In genomic region chr9:56638226-56638905, GRCm38 (mm10) we compare ENCODE assay signal across 9 mouse cellular contexts.
A peak's percentile ranks its signal among the peaks of the same experiment; 100 is the strongest.
DNase-seq lines count a peak whose midpoint lies in the region; ATAC-seq and TF ChIP-seq lines count a peak whose summit lies in the region.
"Had no signal": no experiment of that assay in that cellular context is flagged by ENCODE, and none has a peak within 500 bp of the region (broad histone marks: within the 10 kb centered on the region; RNA-seq: fewer than 3 reads in every experiment).

No protein-coding gene starts in this region.

- H3K9me3 ChIP-seq in intestine, postnatal 0 days (ENCODE audit: control insufficient read depth), result no peaks in the 10 kb centered on the region
- no peaks in the 10 kb centered on the region for H3K9me3 ChIP-seq in intestine, embryonic 15.5 days
- no peaks in the 10 kb centered on the region for H3K9me3 ChIP-seq in ES-Bruce4 (replicated peaks; ENCODE audit: control insufficient read depth, insufficient read depth, low read length, poor library complexity, severe bottlenecking)
- H3K9me3 ChIP-seq in midbrain, postnatal 0 days (ENCODE audit: low read length), result no peaks in the 10 kb centered on the region
- H3K9me3 ChIP-seq in forebrain, embryonic 16.5 days (ENCODE audit: control insufficient read depth, low read length), result no peaks in the 10 kb centered on the region
- H3K9me3 ChIP-seq: limb, embryonic 15.5 days had no signal

- no peak overlapping the region for H3K4me3 ChIP-seq in intestine, postnatal 0 days (ENCODE audit: low read depth, low read length)
- H3K4me3 ChIP-seq in intestine, embryonic 15.5 days (replicated peaks), result no peak overlapping the region
- H3K4me3 ChIP-seq in ES-Bruce4 (ENCODE audit: low read depth, low read length), result peak overlapping the region; percentile 36; the same call in 1 of the 2 replicates
- no peak overlapping the region for H3K4me3 ChIP-seq in midbrain, postnatal 0 days (ENCODE audit: low read depth, low read length)
- H3K4me3 ChIP-seq in forebrain, embryonic 16.5 days (replicated peaks; ENCODE audit: low read length), result no peak overlapping the region

- no peaks in the 10 kb centered on the region for H3K4me1 ChIP-seq in intestine, postnatal 0 days (replicated peaks; ENCODE audit: control insufficient read depth, insufficient read depth, low read length)
- peaks cover 17% of the 10 kb centered on the region for H3K4me1 ChIP-seq in intestine, embryonic 15.5 days (replicated peaks)
- H3K4me1 ChIP-seq in ES-Bruce4 (ENCODE audit: control insufficient read depth, insufficient read depth, low read length), result no peaks in the 10 kb centered on the region
- H3K4me1 ChIP-seq in midbrain, postnatal 0 days (ENCODE audit: insufficient read depth, low read length), result peaks cover 4% of the 10 kb centered on the region; the same call in 1 of the 2 replicates
- peaks cover 36% of the 10 kb centered on the region for H3K4me1 ChIP-seq in forebrain, embryonic 16.5 days (replicated peaks; ENCODE audit: control insufficient read depth, insufficient read depth, low read length)

- TF ChIP-seq CTCF in intestine, postnatal 0 days (IDR thresholded peaks at IDR 0.05; ENCODE audit: low read depth), result peak; percentile 77
- peak; percentile 52 for TF ChIP-seq CTCF in ES-Bruce4 (IDR thresholded peaks at IDR 0.05; ENCODE audit: low read depth, low read length)
- peak; percentile 77 for TF ChIP-seq CTCF in midbrain, postnatal 0 days (IDR thresholded peaks at IDR 0.05)

- DNase-seq in c-Kit-positive CD71-positive TER-119-positive erythroid progenitor cells, embryonic 14.5 days (ENCODE audit: low spot score), result peak; percentile 3
- DNase-seq in midbrain, postnatal 0 days (ENCODE audit: low spot score), result peak; percentile 58
- DNase-seq in gastrocnemius, postnatal 4 days (ENCODE audit: low spot score in 2 of 2), result no peak
- DNase-seq in gastrocnemius, postnatal 14 days, result no peak

- H3K27ac ChIP-seq in intestine, postnatal 0 days (ENCODE audit: low read depth, low read length), result no peak overlapping the region
- H3K27ac ChIP-seq in intestine, embryonic 15.5 days, result no peak overlapping the region
- no peak overlapping the region for H3K27ac ChIP-seq in ES-Bruce4 (ENCODE audit: insufficient read depth, low read length)
- H3K27ac ChIP-seq in midbrain, postnatal 0 days (ENCODE audit: low read depth, low read length), result no peak overlapping the region
- no peak overlapping the region for H3K27ac ChIP-seq in forebrain, embryonic 16.5 days (ENCODE audit: low read length)
- H3K27ac ChIP-seq: limb, embryonic 15.5 days had no signal

- H3K4me2 ChIP-seq in intestine, postnatal 0 days (replicated peaks; ENCODE audit: low read depth), result no peak overlapping the region
- no peak overlapping the region for H3K4me2 ChIP-seq in intestine, embryonic 15.5 days (replicated peaks)
- H3K4me2 ChIP-seq in midbrain, postnatal 0 days (ENCODE audit: low read depth, low read length, poor library complexity, severe bottlenecking), result no peak overlapping the region
- H3K4me2 ChIP-seq in forebrain, embryonic 16.5 days (ENCODE audit: low read length), result no peak overlapping the region

- TF ChIP-seq EP300 in ES-Bruce4 (IDR thresholded peaks at IDR 0.05; ENCODE audit: insufficient read depth, low read depth, low read length), result no peak

- TF ChIP-seq POLR2A in ES-Bruce4 (IDR thresholded peaks at IDR 0.05; ENCODE audit: insufficient read depth, low read length), result no peak

- peaks cover 48% of the 10 kb centered on the region for H3K27me3 ChIP-seq in intestine, postnatal 0 days (replicated peaks; ENCODE audit: control insufficient read depth, insufficient read depth, low read length)
- H3K27me3 ChIP-seq in intestine, embryonic 15.5 days (replicated peaks), result peaks cover 46% of the 10 kb centered on the region
- peaks cover 5% of the 10 kb centered on the region for H3K27me3 ChIP-seq in ES-Bruce4 (ENCODE audit: control insufficient read depth, insufficient read depth, low read length, poor library complexity, severe bottlenecking)
- H3K27me3 ChIP-seq in midbrain, postnatal 0 days (ENCODE audit: insufficient read depth, low read length), result no peaks in the 10 kb centered on the region
- peaks cover 31% of the 10 kb centered on the region for H3K27me3 ChIP-seq in forebrain, embryonic 16.5 days (replicated peaks; ENCODE audit: control insufficient read depth, insufficient read depth, low read length)

- no peak for ATAC-seq in intestine, postnatal 0 days
- no peak for ATAC-seq in intestine, embryonic 15.5 days
- no peak for ATAC-seq in midbrain, postnatal 0 days (ENCODE audit: low FRiP score)
- ATAC-seq in forebrain, embryonic 16.5 days, result no peak

- H3K36me3 ChIP-seq in intestine, postnatal 0 days (ENCODE audit: control insufficient read depth, insufficient read depth), result no peaks in the 10 kb centered on the region
- no peaks in the 10 kb centered on the region for H3K36me3 ChIP-seq in intestine, embryonic 15.5 days
- H3K36me3 ChIP-seq in ES-Bruce4 (ENCODE audit: control insufficient read depth, insufficient read depth, low read length, poor library complexity, severe bottlenecking), result no peaks in the 10 kb centered on the region
- no peaks in the 10 kb centered on the region for H3K36me3 ChIP-seq in midbrain, postnatal 0 days (ENCODE audit: insufficient read depth, low read length)
- no peaks in the 10 kb centered on the region for H3K36me3 ChIP-seq in forebrain, embryonic 16.5 days (ENCODE audit: control insufficient read depth, insufficient read depth)
- H3K36me3 ChIP-seq: limb, embryonic 15.5 days had no signal

- WGBS in intestine, postnatal 0 days, result 57% methylated on average over 8 of the region's 8 CpGs
- 58% methylated on average over 8 of the region's 8 CpGs for WGBS in intestine, embryonic 15.5 days
- 62% methylated on average over 8 of the region's 8 CpGs for WGBS in midbrain, postnatal 0 days
- WGBS in forebrain, embryonic 16.5 days, result 52% methylated on average over 8 of the region's 8 CpGs

- no peak overlapping the region for H3K9ac ChIP-seq in intestine, postnatal 0 days (ENCODE audit: low read depth, low read length)
- no peak overlapping the region for H3K9ac ChIP-seq in intestine, embryonic 15.5 days
- H3K9ac ChIP-seq in ES-Bruce4 (ENCODE audit: low read depth, poor library complexity, severe bottlenecking), result no peak overlapping the region
- H3K9ac ChIP-seq in midbrain, postnatal 0 days (replicated peaks; ENCODE audit: low read length, poor library complexity, severe bottlenecking), result no peak overlapping the region
- no peak overlapping the region for H3K9ac ChIP-seq in forebrain, embryonic 16.5 days (replicated peaks; ENCODE audit: low read depth, low read length)
- H3K9ac ChIP-seq: limb, embryonic 15.5 days had no signal

- intact Hi-C loops in gastrocnemius, postnatal 14 days (cut with DNase I; ENCODE audit: low total_unique reads), result no loop called here

Comparison
In these comparisons a context has a peak if more than half of its experiments do, and no peak if none do; other contexts are left out.
1. DNase-seq: peak in c-Kit-positive CD71-positive TER-119-positive erythroid progenitor cells, embryonic 14.5 days (single experiment) and midbrain, postnatal 0 days (single experiment); none in gastrocnemius, postnatal 4 days (0 of 2) and gastrocnemius, postnatal 14 days (single experiment).
2. Peak in every context shown above with its lines, with median percentiles within 50 percentile points of each other: CTCF ChIP-seq.